Mouse (Mus musculus): ENCODE measurements around the gene Kcnh4. TPM values are rescaled to one million over a fixed set of nuclear protein-coding genes. Genes with fewer than 3 reads are reported as not detected.

Gene Kcnh4
- polyA plus RNA-seq, 1 experiment from 2014 or later: not detected

DNA sequence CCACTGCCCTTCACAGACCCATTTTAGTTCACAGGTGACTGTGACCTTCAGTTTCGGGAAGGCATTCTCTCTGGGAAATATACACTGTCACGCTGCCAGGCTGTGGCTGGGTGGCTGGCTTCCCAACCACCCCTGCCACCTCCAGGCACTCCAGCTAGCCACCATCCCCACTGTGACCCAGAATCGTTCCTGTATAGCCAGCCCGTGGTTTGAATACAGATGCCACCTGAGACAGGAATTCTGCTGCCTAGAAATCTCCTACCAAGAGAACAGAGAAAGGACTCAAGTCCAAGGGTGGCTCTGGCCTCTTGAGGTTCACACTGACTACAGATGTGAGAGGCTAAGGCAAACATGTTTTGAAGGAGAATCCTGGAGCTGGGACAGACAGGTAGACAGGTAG lies 40.9 kb downstream of the Kcnh4 start:
- Histone ChIP-seq H3K36me3 (peaks cover 53% of the 10 kb centered on the region), H3K4me2 (no peak overlapping the region), H3K27ac (replicated peaks) (no peak overlapping the region), H3K27me3 (replicated peaks) (no peaks in the 10 kb centered on the region), H3K4me3 (no peak overlapping the region), H3K9ac (no peak overlapping the region), H3K4me1 (peaks cover 60% of the 10 kb centered on the region), H3K9me3 (no peaks in the 10 kb centered on the region)
- 86% methylated on average over 4 of the region's 4 CpGs for WGBS
- no peak for ATAC-seq (ENCODE audit: extremely low read depth, insufficient number of reproducible peaks, low FRiP score, low TSS enrichment)

DNA sequence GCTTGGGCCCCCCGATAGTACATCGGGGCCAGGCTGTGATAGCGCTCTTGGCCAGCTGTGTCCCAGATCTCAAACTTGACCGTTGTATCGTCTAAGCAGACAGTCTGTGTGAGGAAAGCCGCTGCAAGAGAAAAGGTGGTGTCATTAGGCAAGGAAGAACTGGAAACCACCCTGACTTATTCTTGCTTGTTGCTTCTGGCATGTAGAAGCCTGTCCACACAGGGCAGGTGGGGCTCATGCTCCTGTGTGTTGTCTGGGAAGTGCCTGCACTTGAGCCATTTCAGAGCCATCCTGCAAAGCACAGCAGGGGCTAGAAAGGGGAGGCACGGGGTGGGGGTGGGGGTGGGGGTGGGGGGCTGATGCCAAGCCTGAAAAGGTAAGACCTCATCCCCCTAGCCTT lies 41.3 kb downstream of the Kcnh4 start:
- H3K36me3 ChIP-seq: peaks cover 53% of the 10 kb centered on the region
- no peaks in the 10 kb centered on the region for H3K27me3 ChIP-seq (replicated peaks)
- WGBS: 92% methylated on average over 7 of the region's 7 CpGs
- peaks cover 62% of the 10 kb centered on the region for H3K4me1 ChIP-seq
- no peak for ATAC-seq (ENCODE audit: extremely low read depth, insufficient number of reproducible peaks, low FRiP score, low TSS enrichment)
- no peak overlapping the region for H3K4me2 ChIP-seq
- H3K9me3 ChIP-seq: no peaks in the 10 kb centered on the region
- no peak overlapping the region for H3K9ac ChIP-seq
- no peak overlapping the region for H3K4me3 ChIP-seq
- H3K27ac ChIP-seq (replicated peaks): no peak overlapping the region

DNA sequence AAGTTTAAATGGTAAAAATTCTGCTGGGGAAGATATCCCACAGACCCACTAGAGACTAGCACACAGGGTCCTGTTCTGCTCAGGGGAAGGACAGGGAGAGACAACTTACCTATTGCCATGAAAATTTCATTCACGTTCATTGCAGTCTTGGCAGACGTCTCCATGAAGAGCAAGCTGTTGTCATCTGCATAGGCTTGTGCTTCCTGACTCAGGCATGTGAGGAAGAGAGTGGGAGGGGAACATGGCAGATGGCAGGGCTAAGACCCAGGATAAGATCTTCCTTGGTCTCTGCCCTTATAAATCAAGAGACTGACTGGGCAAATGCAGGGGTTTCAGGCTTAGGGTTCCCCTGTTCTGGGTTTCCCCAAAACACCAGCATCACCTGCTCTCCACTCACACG lies 43.1 kb downstream of the Kcnh4 start:
- Histone ChIP-seq H3K4me2 (no peak overlapping the region), H3K4me3 (no peak overlapping the region), H3K36me3 (peaks cover 53% of the 10 kb centered on the region), H3K9ac (no peak overlapping the region), H3K9me3 (no peaks in the 10 kb centered on the region), H3K4me1 (peaks cover 57% of the 10 kb centered on the region), H3K27ac (replicated peaks) (no peak overlapping the region), H3K27me3 (replicated peaks) (no peaks in the 10 kb centered on the region)
- WGBS: 78% methylated on average over 3 of the region's 3 CpGs
- ATAC-seq (ENCODE audit: extremely low read depth, insufficient number of reproducible peaks, low FRiP score, low TSS enrichment): no peak

DNA sequence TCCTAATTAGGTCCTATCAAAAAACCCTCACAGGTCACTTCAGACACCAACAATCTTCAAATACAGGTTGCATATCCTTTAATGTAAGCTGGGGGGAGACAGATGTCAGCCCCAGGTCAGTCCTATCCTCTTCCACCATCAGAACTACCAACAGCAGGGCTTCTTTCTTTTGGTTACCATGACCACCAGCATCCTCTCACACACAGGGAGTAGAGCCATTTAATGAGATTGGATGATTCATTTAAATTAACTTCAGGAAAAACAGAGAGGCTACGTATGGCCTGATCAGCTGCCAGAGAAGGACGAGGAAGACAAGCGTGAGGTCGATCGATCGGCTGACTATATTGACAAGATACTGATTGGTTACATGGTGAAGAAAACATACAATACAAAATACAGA lies 44.8 kb downstream of the Kcnh4 start:
- peaks cover 48% of the 10 kb centered on the region for H3K4me1 ChIP-seq
- no peaks in the 10 kb centered on the region for H3K9me3 ChIP-seq
- peaks cover 61% of the 10 kb centered on the region for H3K36me3 ChIP-seq
- H3K4me2 ChIP-seq: 0 out of 2 replicates have a peak overlapping the region, but pooled peaks have one; percentile 69
- no peak overlapping the region for H3K4me3 ChIP-seq
- WGBS: 89% methylated on average over 6 of the region's 6 CpGs
- H3K27me3 ChIP-seq (replicated peaks): no peaks in the 10 kb centered on the region
- no peak overlapping the region for H3K9ac ChIP-seq
- H3K27ac ChIP-seq (replicated peaks): no peak overlapping the region
- no peak for ATAC-seq (ENCODE audit: extremely low read depth, insufficient number of reproducible peaks, low FRiP score, low TSS enrichment)

DNA sequence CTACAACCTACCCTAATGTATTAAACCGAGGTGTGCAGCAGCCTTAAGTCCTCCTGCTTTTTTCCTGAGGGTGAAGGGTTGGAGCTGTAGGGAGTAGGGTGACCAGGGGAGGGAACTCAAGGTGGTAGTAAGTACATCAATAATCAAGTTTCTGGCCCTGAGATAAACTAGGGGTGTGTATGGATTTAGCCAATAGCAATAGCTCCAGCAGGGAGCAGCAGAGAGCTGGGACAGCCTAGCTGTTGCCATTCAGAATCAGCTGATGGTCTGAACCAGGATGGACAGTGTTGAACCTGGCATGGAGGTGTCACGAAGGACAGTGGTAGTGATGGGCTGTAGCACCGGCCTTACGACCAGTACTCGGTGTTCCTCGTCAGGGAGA lies 45.2 kb downstream of the Kcnh4 start:
- peak overlapping the region; percentile 72; the same call in 1 of the 2 replicates for H3K9ac ChIP-seq
- 36% methylated on average over 6 of the region's 6 CpGs for WGBS
- H3K9me3 ChIP-seq: no peaks in the 10 kb centered on the region
- peak overlapping the region; percentile 69 for H3K4me2 ChIP-seq
- H3K4me1 ChIP-seq: peaks cover 44% of the 10 kb centered on the region
- no peaks in the 10 kb centered on the region for H3K27me3 ChIP-seq (replicated peaks)
- no peak for ATAC-seq (ENCODE audit: extremely low read depth, insufficient number of reproducible peaks, low FRiP score, low TSS enrichment)
- H3K4me3 ChIP-seq: peak overlapping the region; percentile 37
- peaks cover 61% of the 10 kb centered on the region for H3K36me3 ChIP-seq
- H3K27ac ChIP-seq (replicated peaks): peak overlapping the region; percentile 81

- H3K4me2 ChIP-seq: peak within 1 kb of the TSS; percentile 69
- WGBS: 4% methylated on average over 38 of the region's 38 CpGs
- H3K36me3 ChIP-seq: peaks cover 61% of the 10 kb centered on the region
- peak within 1 kb of the TSS; percentile 72 for H3K9ac ChIP-seq
- peak within 1 kb of the TSS; percentile 81 for H3K27ac ChIP-seq (replicated peaks)
- H3K4me3 ChIP-seq: peak within 1 kb of the TSS; percentile 91
- H3K9me3 ChIP-seq: no peaks in the 10 kb centered on the region
- H3K4me1 ChIP-seq: peaks cover 39% of the 10 kb centered on the region
- ATAC-seq (ENCODE audit: extremely low read depth, insufficient number of reproducible peaks, low FRiP score, low TSS enrichment): peak; percentile 9; the same call in 1 of the 2 replicates
- no peaks in the 10 kb centered on the region for H3K27me3 ChIP-seq (replicated peaks)
Measured at GRCm38 (mm10) chr11:100713735-100714533, 45.8 kb downstream of the Kcnh4 start, which contains the start of gene Hspb9. Hspb9 (plus strand) TSS chr11:100713850.

DNA sequence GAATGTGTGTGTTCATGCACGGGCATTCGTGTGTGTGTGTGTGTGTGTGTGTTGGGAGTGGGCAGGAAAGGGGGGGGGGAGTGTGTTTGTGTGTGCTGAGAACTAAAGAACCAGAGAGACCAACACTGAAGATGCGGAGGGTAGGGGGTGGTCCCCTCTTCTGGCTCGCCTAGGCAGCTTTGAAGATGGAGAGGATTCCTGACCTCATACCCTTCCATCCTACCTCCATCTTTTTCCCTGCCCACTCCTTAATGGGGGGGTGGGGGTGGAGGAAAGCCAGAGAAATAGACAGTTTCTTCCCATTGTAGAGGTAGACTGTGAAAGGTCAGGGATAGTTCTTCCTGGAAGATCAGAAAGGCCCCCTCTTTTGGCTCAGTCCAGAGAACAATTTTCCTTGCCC lies 46.6 kb downstream of the Kcnh4 start:
- H3K9me3 ChIP-seq: no peaks in the 10 kb centered on the region
- ATAC-seq (ENCODE audit: extremely low read depth, insufficient number of reproducible peaks, low FRiP score, low TSS enrichment): no peak
- no peaks in the 10 kb centered on the region for H3K27me3 ChIP-seq (replicated peaks)
- 72% methylated on average over 4 of the region's 4 CpGs for WGBS
- peak overlapping the region; percentile 37 for H3K4me3 ChIP-seq
- peaks cover 61% of the 10 kb centered on the region for H3K36me3 ChIP-seq
- H3K9ac ChIP-seq: peak overlapping the region; percentile 72
- H3K4me2 ChIP-seq: peak overlapping the region; percentile 69
- H3K4me1 ChIP-seq: peaks cover 37% of the 10 kb centered on the region
- peak overlapping the region; percentile 81 for H3K27ac ChIP-seq (replicated peaks)

- Histone ChIP-seq H3K9me3 (no peaks in the 10 kb centered on the region), H3K36me3 (peaks cover 61% of the 10 kb centered on the region), H3K27ac (replicated peaks) (peak within 1 kb of the TSS; percentile 81), H3K4me3 (peak within 1 kb of the TSS; percentile 91), H3K4me2 (peak within 1 kb of the TSS; percentile 77), H3K4me1 (peaks cover 37% of the 10 kb centered on the region), H3K27me3 (replicated peaks) (no peaks in the 10 kb centered on the region), H3K9ac (peak within 1 kb of the TSS; percentile 96)
- 2% methylated on average over 48 of the region's 48 CpGs for WGBS
- peak; percentile 59; the same call in 1 of the 2 replicates for ATAC-seq (ENCODE audit: extremely low read depth, insufficient number of reproducible peaks, low FRiP score, low TSS enrichment)
Measured at GRCm38 (mm10) chr11:100711783-100712615, 47.7 kb downstream of the Kcnh4 start, which contains the start of gene Kat2a. Kat2a (minus strand) TSS chr11:100712465.

- Histone ChIP-seq H3K9me3 (no peaks in the 10 kb centered on the region), H3K27ac (replicated peaks) (no peak overlapping the region), H3K9ac (peak overlapping the region; percentile 96; the same call in 1 of the 2 replicates), H3K4me1 (peaks cover 37% of the 10 kb centered on the region), H3K4me2 (peak overlapping the region; percentile 77), H3K36me3 (peaks cover 61% of the 10 kb centered on the region), H3K27me3 (replicated peaks) (no peaks in the 10 kb centered on the region), H3K4me3 (no peak overlapping the region)
- WGBS: 79% methylated on average over 4 of the region's 4 CpGs
- no peak for ATAC-seq (ENCODE audit: extremely low read depth, insufficient number of reproducible peaks, low FRiP score, low TSS enrichment)
Measured at GRCm38 (mm10) chr11:100710977-100711376, 48.8 kb downstream of the Kcnh4 start.

DNA sequence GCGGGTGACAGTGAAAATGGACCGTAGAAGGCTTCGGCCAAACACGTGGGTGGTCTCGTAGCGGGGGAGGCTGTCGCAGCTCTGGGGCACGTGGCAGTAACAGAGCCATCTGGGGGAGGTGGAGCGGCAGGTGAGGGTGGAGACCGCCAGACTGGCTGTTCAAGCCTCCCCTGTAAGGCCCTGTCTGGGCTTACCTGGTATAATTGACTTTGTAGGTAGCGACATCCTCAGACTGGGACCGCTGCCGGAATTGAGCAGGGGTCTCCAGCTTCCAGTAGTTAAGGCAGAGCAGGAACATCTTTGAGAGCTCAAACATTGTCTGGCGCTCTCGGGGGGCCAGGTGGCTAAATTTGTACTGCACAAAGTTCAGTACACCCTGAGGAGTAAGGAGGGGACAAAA lies 49.2 kb downstream of the Kcnh4 start:
- Histone ChIP-seq H3K27me3 (replicated peaks) (no peaks in the 10 kb centered on the region), H3K4me2 (no peak overlapping the region), H3K36me3 (peaks cover 61% of the 10 kb centered on the region), H3K9me3 (no peaks in the 10 kb centered on the region), H3K9ac (no peak overlapping the region), H3K4me1 (peaks cover 37% of the 10 kb centered on the region), H3K4me3 (no peak overlapping the region), H3K27ac (replicated peaks) (no peak overlapping the region)
- ATAC-seq (ENCODE audit: extremely low read depth, insufficient number of reproducible peaks, low FRiP score, low TSS enrichment): no peak
- 91% methylated on average over 15 of the region's 15 CpGs for WGBS

- Histone ChIP-seq H3K9me3 (no peaks in the 10 kb centered on the region), H3K36me3 (peaks cover 64% of the 10 kb centered on the region), H3K27ac (replicated peaks) (no peak overlapping the region), H3K4me2 (no peak overlapping the region), H3K9ac (no peak overlapping the region), H3K4me3 (no peak overlapping the region), H3K4me1 (peaks cover 30% of the 10 kb centered on the region), H3K27me3 (replicated peaks) (no peaks in the 10 kb centered on the region)
- no peak for ATAC-seq (ENCODE audit: extremely low read depth, insufficient number of reproducible peaks, low FRiP score, low TSS enrichment)
- WGBS: 84% methylated on average over 9 of the region's 9 CpGs
Measured at GRCm38 (mm10) chr11:100709201-100709810, 50.4 kb downstream of the Kcnh4 start.

Data from heart, embryonic 13.5 days (tissue).